ENCODE assay signal across 32 mouse cellular contexts in genomic region chr14:60195999-60196398, GRCm38 (mm10). TPM values are rescaled to one million over a fixed set of nuclear protein-coding genes. Genes with fewer than 3 reads are reported as not detected.
A peak's percentile ranks its signal among the peaks of the same experiment; 100 is the strongest.
DNase-seq lines count a peak whose midpoint lies in the region; ATAC-seq and TF ChIP-seq lines count a peak whose summit lies in the region.
"Had no signal": no experiment of that assay in that cellular context is flagged by ENCODE, and none has a peak within 500 bp of the region (broad histone marks: within the 10 kb centered on the region; RNA-seq: fewer than 3 reads in every experiment).

No protein-coding gene starts in this region.

- H3K4me1 ChIP-seq in forebrain, embryonic 14.5 days (ENCODE audit: control insufficient read depth, insufficient read depth, low read length): no peaks in the 10 kb centered on the region
- no peaks in the 10 kb centered on the region for H3K4me1 ChIP-seq in forebrain, embryonic 11.5 days (replicated peaks; ENCODE audit: control insufficient read depth, insufficient read depth, low read length)
- no peaks in the 10 kb centered on the region for H3K4me1 ChIP-seq in kidney, postnatal 0 days (replicated peaks; ENCODE audit: insufficient read depth, low read length)
- H3K4me1 ChIP-seq in testis, adult 2 months (ENCODE audit: control insufficient read depth, insufficient read depth, low read length): no peaks in the 10 kb centered on the region
- H3K4me1 ChIP-seq in forebrain, postnatal 0 days (ENCODE audit: insufficient read depth): no peaks in the 10 kb centered on the region
- no peaks in the 10 kb centered on the region for H3K4me1 ChIP-seq in liver, postnatal 0 days (ENCODE audit: insufficient read depth)
- H3K4me1 ChIP-seq: hindbrain, embryonic 10.5 days; hindbrain, embryonic 13.5 days; intestine, embryonic 15.5 days had no signal

- H3K27me3 ChIP-seq in forebrain, embryonic 14.5 days (replicated peaks; ENCODE audit: control insufficient read depth, insufficient read depth, low read length): no peaks in the 10 kb centered on the region
- no peaks in the 10 kb centered on the region for H3K27me3 ChIP-seq in forebrain, embryonic 11.5 days (ENCODE audit: control insufficient read depth, insufficient read depth, low read length)
- no peaks in the 10 kb centered on the region for H3K27me3 ChIP-seq in kidney, postnatal 0 days (ENCODE audit: insufficient read depth, low read length)
- no peaks in the 10 kb centered on the region for H3K27me3 ChIP-seq in testis, adult 2 months (ENCODE audit: control insufficient read depth, insufficient read depth, low read length)
- H3K27me3 ChIP-seq in forebrain, postnatal 0 days (ENCODE audit: insufficient read depth, low read length): no peaks in the 10 kb centered on the region
- H3K27me3 ChIP-seq in liver, postnatal 0 days (ENCODE audit: insufficient read depth, low read length): no peaks in the 10 kb centered on the region
- H3K27me3 ChIP-seq: CH12.LX; heart, embryonic 12.5 days; heart, embryonic 15.5 days; hindbrain, embryonic 13.5 days; intestine, embryonic 15.5 days had no signal

- no peak overlapping the region for H3K9ac ChIP-seq in forebrain, embryonic 14.5 days (ENCODE audit: low read length)
- H3K9ac ChIP-seq in forebrain, embryonic 11.5 days (ENCODE audit: low read length): no peak overlapping the region
- H3K9ac ChIP-seq in kidney, postnatal 0 days (ENCODE audit: low read depth, low read length): no peak overlapping the region
- H3K9ac ChIP-seq in forebrain, postnatal 0 days: no peak overlapping the region
- no peak overlapping the region for H3K9ac ChIP-seq in liver, postnatal 0 days (replicated peaks)
- H3K9ac ChIP-seq: heart, embryonic 12.5 days; heart, embryonic 15.5 days; hindbrain, embryonic 13.5 days; intestine, embryonic 15.5 days had no signal

- 77% methylated on average over 5 of the region's 5 CpGs for WGBS in forebrain, embryonic 14.5 days
- 89% methylated on average over 5 of the region's 5 CpGs for WGBS in forebrain, embryonic 11.5 days
- WGBS in kidney, postnatal 0 days: 73% methylated on average over 5 of the region's 5 CpGs
- WGBS in forebrain, postnatal 0 days: 74% methylated on average over 5 of the region's 5 CpGs
- WGBS in liver, postnatal 0 days (ENCODE audit: insufficient replicate concordance): 72% methylated on average over 5 of the region's 5 CpGs

- no peak for TF ChIP-seq CTCF in kidney, postnatal 0 days (IDR thresholded peaks at IDR 0.05; ENCODE audit: low read depth)
- no peak for TF ChIP-seq CTCF in testis, adult 2 months (IDR thresholded peaks at IDR 0.05; ENCODE audit: control insufficient read depth, insufficient read depth, insufficient replicate concordance, low read depth, low read length)
- TF ChIP-seq CTCF in forebrain, postnatal 0 days (IDR thresholded peaks at IDR 0.05; ENCODE audit: low read depth): no peak
- no peak for TF ChIP-seq CTCF in liver, postnatal 0 days (IDR thresholded peaks at IDR 0.05; ENCODE audit: low read depth)

- peak; percentile 54; the same call in 1 of the 2 replicates for ATAC-seq in forebrain, embryonic 14.5 days
- no peak for ATAC-seq in forebrain, embryonic 11.5 days (replicated peaks; ENCODE audit: low FRiP score)
- ATAC-seq in kidney, postnatal 0 days (replicated peaks; ENCODE audit: low FRiP score, low read depth): no peak
- no peak; the same call in 1 of the 2 replicates for ATAC-seq in forebrain, postnatal 0 days
- no peak for ATAC-seq in liver, postnatal 0 days
- ATAC-seq: hindbrain, embryonic 16.5 days; intestine, embryonic 15.5 days; Patski had no signal

- no peak overlapping the region for H3K4me2 ChIP-seq in forebrain, embryonic 14.5 days (ENCODE audit: low read length)
- H3K4me2 ChIP-seq in forebrain, embryonic 11.5 days (ENCODE audit: low read depth, low read length, severe bottlenecking): no peak overlapping the region
- no peak overlapping the region for H3K4me2 ChIP-seq in kidney, postnatal 0 days (ENCODE audit: low read length)
- H3K4me2 ChIP-seq in forebrain, postnatal 0 days (ENCODE audit: low read depth): no peak overlapping the region
- H3K4me2 ChIP-seq in liver, postnatal 0 days (ENCODE audit: low read depth, low read length): no peak overlapping the region
- H3K4me2 ChIP-seq: heart, embryonic 12.5 days; heart, embryonic 15.5 days; hindbrain, embryonic 13.5 days; intestine, embryonic 15.5 days had no signal

- no peak for TF ChIP-seq POLR2A in testis, adult 2 months (IDR thresholded peaks at IDR 0.05; ENCODE audit: control insufficient read depth, low read depth, low read length)

- no peak for TF ChIP-seq EP300 in liver, postnatal 0 days (IDR thresholded peaks at IDR 0.05; ENCODE audit: low read depth)

- H3K36me3 ChIP-seq in forebrain, embryonic 14.5 days (ENCODE audit: control insufficient read depth, insufficient read depth, low read length): no peaks in the 10 kb centered on the region
- H3K36me3 ChIP-seq in forebrain, embryonic 11.5 days (ENCODE audit: control insufficient read depth, insufficient read depth, low read length): no peaks in the 10 kb centered on the region
- no peaks in the 10 kb centered on the region for H3K36me3 ChIP-seq in kidney, postnatal 0 days (ENCODE audit: insufficient read depth, low read length)
- H3K36me3 ChIP-seq in testis, adult 2 months (ENCODE audit: control insufficient read depth, insufficient read depth, low read length): no peaks in the 10 kb centered on the region
- no peaks in the 10 kb centered on the region for H3K36me3 ChIP-seq in forebrain, postnatal 0 days (ENCODE audit: insufficient read depth)
- no peaks in the 10 kb centered on the region for H3K36me3 ChIP-seq in liver, postnatal 0 days (replicated peaks; ENCODE audit: insufficient read depth, low read length)
- H3K36me3 ChIP-seq: G1E; heart, embryonic 12.5 days; heart, embryonic 15.5 days; hindbrain, embryonic 10.5 days; hindbrain, embryonic 13.5 days; intestine, embryonic 15.5 days had no signal

- H3K4me3 ChIP-seq in forebrain, embryonic 14.5 days (ENCODE audit: low read depth, low read length): no peak overlapping the region
- no peak overlapping the region for H3K4me3 ChIP-seq in forebrain, embryonic 11.5 days (ENCODE audit: low read depth, low read length)
- no peak overlapping the region for H3K4me3 ChIP-seq in kidney, postnatal 0 days (replicated peaks; ENCODE audit: low read depth, low read length)
- peak overlapping the region; percentile 74 for H3K4me3 ChIP-seq in testis, adult 2 months (ENCODE audit: control insufficient read depth, low read depth, low read length)
- H3K4me3 ChIP-seq in forebrain, postnatal 0 days (ENCODE audit: low read depth, low read length): no peak overlapping the region
- H3K4me3 ChIP-seq in liver, postnatal 0 days (ENCODE audit: low read depth, low read length): no peak overlapping the region
- H3K4me3 ChIP-seq: heart, embryonic 12.5 days; heart, embryonic 15.5 days; hindbrain, embryonic 10.5 days; hindbrain, embryonic 13.5 days; intestine, embryonic 15.5 days had no signal

- DNase-seq in forebrain, embryonic 14.5 days (ENCODE audit: low spot score): peak; percentile 60
- DNase-seq in forebrain, embryonic 11.5 days (ENCODE audit: low spot score): no peak
- DNase-seq in kidney, postnatal 0 days (ENCODE audit: low spot score): peak; percentile 28
- DNase-seq in kidney, postnatal 36 days: no peak
- DNase-seq in testis, postnatal 10 days (ENCODE audit: low spot score): no peak
- peak; percentile 30 for DNase-seq in forebrain, postnatal 0 days
- DNase-seq in liver, postnatal 0 days: no peak
- DNase-seq: adrenal gland, postnatal 10 days; B cell, adult 2 months; cerebellum, adult 18-20 months; cerebellum, adult 9-10 months; cerebellum, postnatal 14 days; gastrocnemius, postnatal 10 days; heart, adult 11 months; heart, postnatal 10 days; heart, postnatal 36 days; kidney, adult 11 months had no signal

- H3K9me3 ChIP-seq in forebrain, embryonic 14.5 days (replicated peaks; ENCODE audit: control insufficient read depth, low read length): no peaks in the 10 kb centered on the region
- no peaks in the 10 kb centered on the region for H3K9me3 ChIP-seq in forebrain, embryonic 11.5 days (ENCODE audit: control insufficient read depth, low read length)
- no peaks in the 10 kb centered on the region for H3K9me3 ChIP-seq in kidney, postnatal 0 days (replicated peaks; ENCODE audit: low read length)
- H3K9me3 ChIP-seq in forebrain, postnatal 0 days (ENCODE audit: low read length): no peaks in the 10 kb centered on the region
- H3K9me3 ChIP-seq in liver, postnatal 0 days (ENCODE audit: low read length): peaks cover 3% of the 10 kb centered on the region; the same call in 1 of the 2 replicates
- H3K9me3 ChIP-seq: heart, embryonic 15.5 days; hindbrain, embryonic 10.5 days; hindbrain, embryonic 13.5 days; intestine, embryonic 15.5 days had no signal

- H3K27ac ChIP-seq in forebrain, embryonic 14.5 days (ENCODE audit: low read depth, low read length): no peak overlapping the region
- H3K27ac ChIP-seq in forebrain, embryonic 11.5 days (ENCODE audit: low read depth, low read length): no peak overlapping the region
- H3K27ac ChIP-seq in kidney, postnatal 0 days: no peak overlapping the region
- no peak overlapping the region for H3K27ac ChIP-seq in testis, adult 2 months (ENCODE audit: control insufficient read depth, insufficient read depth, low read depth, low read length)
- no peak overlapping the region for H3K27ac ChIP-seq in forebrain, postnatal 0 days (ENCODE audit: low read depth, low read length)
- H3K27ac ChIP-seq in liver, postnatal 0 days (ENCODE audit: low read depth): no peak overlapping the region
- H3K27ac ChIP-seq: hindbrain, embryonic 10.5 days; hindbrain, embryonic 13.5 days; intestine, embryonic 15.5 days had no signal

RNA-seq across cellular contexts. Expression of gene Atp8a2, which starts 1.0 kb away (rescaled TPM):
- polyA plus RNA-seq in forebrain, embryonic 14.5 days (2014; fragmentation: Nextera tagmentation; extraction: Ambion mirVana): 13.0 and 22.7 TPM in 2 replicates
- polyA plus RNA-seq in forebrain, embryonic 11.5 days (2014; fragmentation: Nextera tagmentation; extraction: Ambion mirVana): 4.9 and 6.8 TPM in 2 replicates
- polyA plus RNA-seq in kidney, postnatal 0 days (2015; fragmentation: Nextera tagmentation; extraction: Ambion mirVana): 0.59 and 0.84 TPM in 2 replicates
- polyA plus RNA-seq in testis, adult 2 months (2012; rRNA removed): 16.7 and 18.8 TPM in 2 replicates
- 33.6 and 41.9 TPM in 2 replicates for total RNA-seq in forebrain, postnatal 0 days (2014; rRNA removed)
- polyA plus RNA-seq in forebrain, postnatal 0 days (2015; fragmentation: Nextera tagmentation; extraction: Ambion mirVana): 18.3 and 38.0 TPM in 2 replicates
- 5.6 and 7.5 TPM in 2 replicates for polyA plus RNA-seq in liver, postnatal 0 days (2015; fragmentation: Nextera tagmentation; extraction: Ambion mirVana)
- polyA plus RNA-seq: G1E, Patski had no signal

RNA-seq across cellular contexts. Expression of gene Nupl1, which starts 55.2 kb away (rescaled TPM):
- polyA plus RNA-seq in forebrain, embryonic 14.5 days (2014; fragmentation: Nextera tagmentation; extraction: Ambion mirVana): not detected in 2 replicates
- not detected in 2 replicates for polyA plus RNA-seq in forebrain, embryonic 11.5 days (2014; fragmentation: Nextera tagmentation; extraction: Ambion mirVana)
- polyA plus RNA-seq in kidney, postnatal 0 days (2015; fragmentation: Nextera tagmentation; extraction: Ambion mirVana): not detected in 2 replicates
- 0.97 and 1.1 TPM in 2 replicates for polyA plus RNA-seq in testis, adult 2 months (2012; rRNA removed)
- total RNA-seq in forebrain, postnatal 0 days (2014; rRNA removed): 0.23 TPM in 1 of 2 replicates, not detected in the other
- polyA plus RNA-seq in forebrain, postnatal 0 days (2015; fragmentation: Nextera tagmentation; extraction: Ambion mirVana): not detected in 2 replicates
- polyA plus RNA-seq in liver, postnatal 0 days (2015; fragmentation: Nextera tagmentation; extraction: Ambion mirVana): not detected in 2 replicates
- total RNA-seq: adrenal gland, adult 18-20 months; adrenal gland, postnatal 10 days; adrenal gland, postnatal 4 days; CH12.LX; gastrocnemius, postnatal 10 days; gastrocnemius, postnatal 4 days; heart, postnatal 10 days; heart, postnatal 36 days had no signal
- polyA plus RNA-seq: embryonic facial prominence, embryonic 11.5 days; embryonic facial prominence, embryonic 14.5 days; G1E; heart, embryonic 12.5 days; heart, embryonic 15.5 days; Patski had no signal

RNA-seq across cellular contexts. Expression of gene Gm49336, which starts 55.3 kb away (rescaled TPM):
- polyA plus RNA-seq in forebrain, embryonic 14.5 days (2014; fragmentation: Nextera tagmentation; extraction: Ambion mirVana): 61.0 and 71.8 TPM in 2 replicates
- 76.2 and 84.0 TPM in 2 replicates for polyA plus RNA-seq in forebrain, embryonic 11.5 days (2014; fragmentation: Nextera tagmentation; extraction: Ambion mirVana)
- 32.6 and 33.4 TPM in 2 replicates for polyA plus RNA-seq in kidney, postnatal 0 days (2015; fragmentation: Nextera tagmentation; extraction: Ambion mirVana)
- 63.6 and 66.3 TPM in 2 replicates for polyA plus RNA-seq in testis, adult 2 months (2012; rRNA removed)
- total RNA-seq in forebrain, postnatal 0 days (2014; rRNA removed): 124 and 138 TPM in 2 replicates
- polyA plus RNA-seq in forebrain, postnatal 0 days (2015; fragmentation: Nextera tagmentation; extraction: Ambion mirVana): 29.0 and 35.7 TPM in 2 replicates
- polyA plus RNA-seq in liver, postnatal 0 days (2015; fragmentation: Nextera tagmentation; extraction: Ambion mirVana): 10.8 and 13.2 TPM in 2 replicates

Comparison
In these comparisons a context has a peak if more than half of its experiments do, and no peak if none do; other contexts are left out.
1. DNase-seq: peak in forebrain, embryonic 14.5 days (single experiment), kidney, postnatal 0 days (single experiment) and forebrain, postnatal 0 days (single experiment); none in forebrain, embryonic 11.5 days (single experiment), kidney, postnatal 36 days (0 of 2), testis, postnatal 10 days (single experiment) and liver, postnatal 0 days (single experiment).